Mouse (Mus musculus) c-Kit-positive CD71-positive TER-119-negative erythroid progenitor cells, embryonic 14.5 days (primary cell): ENCODE measurements around the gene Cnpy2.

Experiments
- DNase-seq: peaks from one replicate; pipeline ENCODE4 v3.0.0-alpha.2; 2013; ENCODE audit warnings: low read depth

Gene Cnpy2

GRCm38 (mm10) chr10:128368402-128369217 is 46.4 kb downstream of the Cnpy2 start, which contains the start of gene Coq10a:
Gene Coq10a, minus strand, starts transcription at chr10:128368997.
- peak; percentile 76 for DNase-seq

- DNase-seq = no peak
These were observed 46.9 kb downstream of the Cnpy2 start for GRCm38 (mm10) chr10:128369218-128369543.

- DNase-seq = no peak
These were observed 47.3 kb downstream of the Cnpy2 start for GRCm38 (mm10) chr10:128369599-128369998.

GRCm38 (mm10) chr10:128370021-128370420 is 47.8 kb downstream of the Cnpy2 start:
- no peak for DNase-seq

GRCm38 (mm10) chr10:128370601-128371000 is 48.3 kb downstream of the Cnpy2 start:
- DNase-seq = no peak

GRCm38 (mm10) chr10:128372142-128372541 is 49.9 kb downstream of the Cnpy2 start:
- no peak for DNase-seq

GRCm38 (mm10) chr10:128372989-128373748 is 50.9 kb downstream of the Cnpy2 start:
- DNase-seq = no peak

GRCm38 (mm10) chr10:128374393-128374792 is 52.1 kb downstream of the Cnpy2 start:
- DNase-seq = no peak

GRCm38 (mm10) chr10:128376099-128376454 is 53.8 kb downstream of the Cnpy2 start:
- DNase-seq = no peak

GRCm38 (mm10) chr10:128376455-128377211 is 54.4 kb downstream of the Cnpy2 start, which contains the start of gene Ankrd52:
Gene Ankrd52, plus strand, starts transcription at chr10:128377115.
- DNase-seq = peak; percentile 54
